Mouse (Mus musculus) heart, adult 18-20 months (tissue): ENCODE results near the gene Csta1. TPM values are rescaled to one million over a fixed set of nuclear protein-coding genes. Genes with fewer than 3 reads are reported as not detected.
"Not testable (repeated sequence)": the region's sequence is repeated elsewhere in the genome, so short reads cannot be mapped to it uniquely, and the experiment has no call there.

ENCODE experiments used
- DNase-seq, 2 experiments: peaks; one replicate each; pipeline ENCODE4 v3.0.0; 2021 to 2022; ENCODE audit warnings: mixed read lengths in 1 of 2
- long read RNA-seq, 2 experiments: library from polyadenylated mRNA; stranded (forward); transcript quantifications; one replicate each; pipeline ENCODE4 v2.0.0; 2021
- total RNA-seq, 2 experiments: library from RNA; stranded (reverse); gene quantifications; 2 replicates each; pipeline ENCODE4 v1.2.3; 2021

Csta1 gene
- not detected for total RNA-seq
- long read RNA-seq, experiment 1 = 0 reads
- long read RNA-seq, experiment 2 = 0 reads

DNA sequence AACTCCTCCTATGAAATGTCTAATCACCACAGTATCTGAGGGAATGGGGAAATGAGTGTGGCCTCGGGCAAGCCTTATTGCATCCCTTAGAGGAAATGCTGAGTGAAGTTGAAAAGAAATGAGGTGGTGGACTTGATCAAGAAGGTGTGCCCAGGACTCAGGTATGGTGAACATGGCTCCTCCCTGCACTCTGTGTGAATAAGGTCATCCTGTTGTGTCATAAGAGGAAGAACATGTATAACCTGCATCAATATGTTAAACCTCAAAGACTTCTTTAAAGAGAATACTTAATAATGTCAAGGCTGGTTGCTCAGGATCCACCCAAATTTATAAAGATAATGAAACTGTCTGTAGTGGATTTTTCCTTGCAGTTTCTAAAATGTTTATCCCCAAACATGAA lies at the start of gene Csta1:
Gene Csta1, minus strand, starts transcription at position 101 of the 400 bp plus-strand sequence.
- no peak for DNase-seq

DNA sequence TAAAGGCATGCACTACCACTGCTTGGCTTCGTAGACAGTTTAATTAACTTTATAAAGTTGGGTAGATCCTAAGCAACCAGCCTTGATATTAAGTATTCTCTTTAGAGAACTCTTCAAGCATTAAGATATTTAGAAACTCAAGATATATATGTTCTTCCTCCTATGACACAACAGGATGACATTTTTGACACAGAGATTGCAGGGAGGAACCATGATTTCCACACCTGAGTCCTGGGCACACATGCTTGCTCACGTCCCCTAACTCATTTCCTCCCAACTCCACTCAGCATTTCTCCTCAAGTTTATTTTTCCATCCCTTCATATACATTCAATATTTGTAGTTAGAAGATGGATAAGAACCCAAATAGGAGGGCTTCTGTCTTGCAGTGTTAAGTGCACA lies 48.9 kb upstream of the Csta1 start:
- DNase-seq = no peak

DNA sequence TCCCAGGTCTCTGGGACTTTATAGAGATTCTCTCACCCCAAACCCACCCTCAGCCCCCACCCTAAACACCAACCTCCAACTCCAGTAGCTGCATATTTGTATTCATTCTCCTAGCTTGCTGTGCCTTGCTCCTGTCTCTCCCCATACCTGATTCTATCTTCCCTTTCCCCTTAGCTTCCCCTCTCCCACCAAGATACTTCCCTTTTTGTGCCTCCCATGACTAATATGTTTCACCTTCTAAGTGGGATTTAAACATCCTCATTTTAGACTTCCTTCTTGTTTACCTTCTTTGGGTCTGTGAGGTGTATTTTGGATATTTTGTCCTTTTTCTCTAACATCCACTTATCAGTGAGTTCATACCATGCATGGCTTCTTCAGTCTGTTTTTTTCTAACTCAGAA lies 45.1 kb upstream of the Csta1 start:
- no peak for DNase-seq

DNA sequence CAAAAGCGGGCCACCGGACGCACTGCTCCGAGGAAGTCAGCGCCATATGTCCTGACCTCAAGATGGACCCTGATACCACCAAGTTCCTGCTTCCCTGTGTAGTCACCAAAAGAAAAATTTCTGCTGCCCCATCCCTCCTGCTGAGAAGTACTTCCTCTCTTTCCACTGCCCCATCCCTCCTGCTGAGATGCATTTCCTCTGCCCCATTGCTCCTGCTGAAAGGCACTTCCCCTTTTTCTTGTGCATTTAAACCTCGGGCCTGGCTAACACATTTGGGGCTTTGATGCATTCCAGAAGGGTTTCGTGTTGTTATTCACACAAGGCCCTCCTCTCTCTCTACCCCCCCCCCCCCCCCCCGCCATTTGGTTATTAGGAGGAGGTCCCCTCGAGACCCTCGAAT lies 36.8 kb upstream of the Csta1 start:
- DNase-seq = not testable (repeated sequence)

DNA sequence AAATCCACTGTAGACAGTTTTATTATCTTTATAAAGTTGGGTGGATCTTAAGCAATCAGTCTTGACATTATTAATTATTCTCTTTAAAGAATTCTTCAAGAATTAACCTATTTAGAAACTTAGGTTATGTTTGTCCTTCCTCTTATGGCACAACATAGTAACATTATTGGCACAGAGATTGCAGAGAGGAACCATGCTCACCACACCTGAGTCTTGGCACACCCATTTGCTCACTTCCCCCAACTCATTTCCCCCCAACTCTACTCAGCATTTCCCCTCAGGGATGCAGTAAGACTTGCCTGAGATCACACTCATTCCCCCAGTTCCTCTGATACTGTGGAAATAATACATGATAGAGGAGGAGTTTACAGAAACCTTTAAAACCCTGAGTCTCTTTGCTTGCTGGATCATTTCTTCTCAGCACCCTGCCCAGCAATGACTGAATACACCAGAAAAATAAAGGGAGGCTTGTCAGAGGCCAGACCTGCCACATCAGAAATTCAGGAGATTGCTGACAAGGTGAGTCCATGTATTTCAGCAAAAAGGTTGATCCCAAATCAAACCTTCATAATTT lies 25.4 kb upstream of the Csta1 start, which contains the start of gene Stfa2l1:
Gene Stfa2l1, plus strand, starts transcription at position 410 of the 574 bp plus-strand sequence.
- no peak for DNase-seq

DNA sequence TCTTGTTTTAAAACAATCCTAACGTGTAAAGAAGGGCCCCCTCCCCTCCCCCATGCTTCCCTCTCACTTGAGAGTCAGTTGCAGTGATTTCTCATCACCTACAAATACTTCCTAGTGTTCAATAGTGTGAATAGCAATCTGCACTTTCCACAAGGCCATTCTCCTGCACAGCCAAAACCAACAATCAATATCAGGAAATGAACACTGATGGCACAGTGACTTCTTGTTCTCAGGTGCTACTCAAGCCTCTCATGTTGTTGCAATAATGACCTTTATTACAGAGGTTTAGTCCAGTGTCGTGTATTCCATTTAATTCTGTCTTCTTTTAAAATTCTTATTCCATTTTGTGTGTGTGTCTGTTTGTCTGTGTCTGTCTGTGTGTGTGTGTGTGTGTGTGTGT lies 7.2 kb upstream of the Csta1 start:
- DNase-seq = no peak

DNA sequence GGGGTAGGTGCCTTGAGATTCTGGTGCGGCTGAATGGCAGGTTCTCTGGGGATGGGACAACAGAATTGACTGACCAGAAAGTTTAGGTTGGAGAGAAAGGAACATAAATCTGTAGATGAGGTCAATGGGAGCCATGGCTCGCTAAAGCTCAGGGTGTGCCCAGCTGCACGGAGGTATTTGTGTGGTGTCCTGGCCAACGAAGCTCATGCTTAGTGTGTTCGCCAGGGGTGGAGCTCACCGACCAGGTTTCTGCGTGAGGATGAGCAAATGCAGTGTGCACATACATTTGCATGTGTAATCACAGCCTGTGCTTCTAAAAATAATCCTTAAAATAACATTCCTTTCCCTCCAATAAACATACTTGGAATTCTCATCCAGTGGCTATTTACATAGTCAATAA lies 2.9 kb downstream of the Csta1 start:
- DNase-seq = no peak

DNA sequence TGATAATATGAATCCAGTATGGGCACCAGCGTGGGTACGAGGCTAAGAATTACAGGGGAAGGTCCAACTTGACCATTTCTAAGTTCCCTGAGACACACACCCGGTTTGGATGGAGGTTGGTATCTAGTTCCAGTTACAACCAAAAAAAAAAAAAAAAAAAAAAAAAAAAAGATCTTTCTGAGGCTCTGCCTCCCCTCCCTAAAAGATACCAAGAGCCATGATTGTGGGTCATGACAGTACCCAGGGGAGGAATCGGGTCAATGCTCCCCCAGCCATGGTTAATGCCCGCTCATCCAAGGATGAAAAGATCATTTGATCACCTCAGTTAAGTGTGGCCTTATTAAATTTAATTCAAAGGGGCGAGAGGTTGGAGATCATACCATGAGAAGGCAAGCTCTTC lies 15.3 kb downstream of the Csta1 start:
- DNase-seq = not testable (repeated sequence)

DNA sequence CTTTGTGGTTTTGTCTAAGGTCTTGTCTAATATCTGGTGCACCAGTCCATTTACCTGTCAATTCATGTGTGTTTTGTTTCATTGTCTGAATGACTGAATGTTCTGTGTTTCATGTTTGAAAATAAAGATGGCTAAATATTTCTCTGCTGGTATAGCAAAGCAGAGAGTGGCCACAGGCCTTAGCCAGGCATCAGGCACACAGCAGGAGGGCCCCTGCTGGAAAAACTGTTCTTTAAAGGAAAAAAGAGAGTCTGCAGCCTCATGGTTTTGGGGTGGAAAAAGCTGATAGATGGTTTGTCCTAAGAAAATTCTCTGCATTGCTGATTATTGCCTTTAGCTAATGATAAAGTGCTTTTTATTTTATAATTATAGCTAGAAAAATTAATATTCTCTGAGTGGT lies 19.6 kb downstream of the Csta1 start:
- not testable (repeated sequence) for DNase-seq

DNA sequence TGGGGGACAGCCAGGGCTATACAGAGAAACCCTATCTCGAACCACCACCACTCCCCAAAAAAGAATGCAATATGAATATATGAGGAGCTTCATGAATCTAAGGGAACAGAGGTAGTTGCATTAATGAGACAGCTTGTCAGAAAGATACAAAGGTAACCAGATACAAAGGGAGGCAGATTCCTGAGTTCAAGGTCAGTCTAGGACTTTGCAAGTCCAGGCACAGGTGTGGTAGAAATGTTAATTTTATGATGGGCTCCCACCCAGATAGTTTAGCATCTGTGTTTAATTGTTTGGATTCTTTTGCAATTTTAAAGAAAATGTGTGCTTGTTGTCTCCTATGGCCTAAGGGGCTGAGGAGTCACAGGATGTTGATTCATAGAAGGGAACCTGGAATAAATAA lies 28.8 kb downstream of the Csta1 start:
- DNase-seq = no peak

DNA sequence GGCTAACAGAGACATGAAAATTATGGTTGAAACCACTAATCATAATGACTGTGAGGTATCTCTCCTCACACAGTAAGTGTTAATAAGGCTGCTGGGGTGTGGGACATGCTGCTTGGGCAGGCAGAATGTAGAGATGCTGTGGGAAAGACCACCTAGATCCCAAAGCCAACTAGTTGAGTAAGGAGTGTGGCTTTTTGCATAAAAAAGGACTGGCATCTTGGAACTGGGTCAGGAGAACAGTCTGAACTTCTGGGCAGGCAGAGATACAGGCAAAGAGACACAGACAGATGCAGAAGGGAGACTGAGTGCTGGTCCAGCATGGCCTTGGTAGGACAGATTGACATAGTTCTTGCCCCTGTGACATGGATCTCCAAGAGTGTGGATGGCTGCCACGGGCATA lies 29.5 kb downstream of the Csta1 start:
- DNase-seq = no peak

DNA sequence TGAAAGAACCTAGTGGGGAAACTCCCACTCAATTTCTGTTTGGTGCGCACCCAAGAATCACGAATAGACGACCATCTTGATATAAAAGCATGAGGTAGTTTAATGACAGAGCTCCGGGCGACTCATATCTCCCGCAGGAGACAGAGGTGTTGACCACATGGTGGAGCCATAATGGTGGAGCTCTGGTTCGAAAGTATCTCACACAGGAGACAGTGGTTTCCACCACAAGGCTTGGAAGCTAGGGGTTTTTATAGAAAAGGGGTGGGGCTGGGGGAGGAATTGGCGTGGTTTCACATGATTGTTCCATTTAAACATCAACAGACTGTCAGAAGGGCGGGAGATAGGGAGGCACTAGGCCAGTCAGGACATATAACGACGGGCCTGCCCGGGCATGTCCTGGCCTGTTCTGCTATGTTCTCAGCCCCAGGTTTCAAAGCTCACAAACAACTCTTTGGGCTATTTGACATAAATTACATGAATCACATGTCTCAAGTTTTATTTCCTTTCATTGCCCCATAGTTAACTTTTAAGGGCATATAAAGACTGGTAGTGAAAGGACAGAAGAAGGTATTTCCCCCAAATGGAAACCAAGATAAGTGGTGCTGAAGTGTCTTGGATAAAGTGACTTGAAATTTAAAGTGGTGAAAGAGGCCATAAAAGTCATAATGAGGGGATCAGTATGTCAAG lies 33.1 kb downstream of the Csta1 start:
- not testable (repeated sequence) for DNase-seq

DNA sequence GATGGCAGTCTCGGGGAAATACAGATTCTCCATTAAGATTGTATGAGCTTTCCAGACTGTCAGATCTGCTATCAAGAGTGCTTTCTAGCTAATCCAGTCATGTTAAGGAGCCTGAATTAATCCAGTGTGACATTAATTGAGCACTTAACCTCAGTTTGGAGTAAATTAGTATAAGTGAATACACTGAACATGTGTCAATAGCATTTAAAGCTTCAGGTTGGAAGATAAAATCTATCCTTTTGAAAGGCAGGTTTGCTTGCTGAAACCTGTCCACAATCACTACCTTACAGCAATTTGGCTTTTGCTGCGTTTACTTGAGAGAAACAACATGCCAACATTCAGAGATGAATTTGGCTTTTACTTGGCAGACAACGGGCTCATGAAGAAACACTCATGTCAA lies 37.0 kb downstream of the Csta1 start:
- no peak for DNase-seq

DNA sequence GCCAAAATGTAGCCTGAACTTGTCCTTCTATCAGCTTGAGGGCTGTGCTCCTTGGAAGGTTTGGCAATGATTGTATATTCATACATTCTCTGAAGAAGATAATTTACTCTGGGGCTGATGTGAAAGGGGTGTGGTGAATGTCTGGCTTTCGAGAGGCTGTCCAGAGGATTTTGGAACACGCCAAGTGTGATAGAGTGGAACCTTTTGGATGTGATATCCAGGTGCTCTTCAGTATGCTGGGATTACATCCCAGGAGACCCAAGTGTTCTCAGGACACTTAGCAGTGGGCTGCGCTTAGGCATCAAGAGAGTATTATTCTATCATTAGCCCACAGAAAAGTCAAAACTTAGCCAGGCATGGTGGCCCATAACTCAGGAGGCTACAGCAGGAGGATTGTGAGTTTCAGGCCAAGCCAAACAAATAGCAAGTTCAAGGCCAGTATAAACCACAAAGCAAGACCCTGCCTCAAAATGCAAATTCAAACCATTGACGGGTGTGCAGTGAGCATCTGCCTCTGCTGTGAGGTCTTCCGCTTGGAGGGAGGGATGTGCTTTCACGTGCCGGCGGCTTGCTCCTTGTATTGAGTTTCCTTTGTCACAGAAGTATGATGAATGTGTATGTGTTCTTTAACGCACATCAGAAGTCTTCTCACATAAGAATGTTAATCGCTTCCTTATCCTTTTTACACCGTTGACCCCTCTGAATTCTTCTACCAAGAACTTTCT lies 40.1 kb downstream of the Csta1 start:
- DNase-seq = no peak

DNA sequence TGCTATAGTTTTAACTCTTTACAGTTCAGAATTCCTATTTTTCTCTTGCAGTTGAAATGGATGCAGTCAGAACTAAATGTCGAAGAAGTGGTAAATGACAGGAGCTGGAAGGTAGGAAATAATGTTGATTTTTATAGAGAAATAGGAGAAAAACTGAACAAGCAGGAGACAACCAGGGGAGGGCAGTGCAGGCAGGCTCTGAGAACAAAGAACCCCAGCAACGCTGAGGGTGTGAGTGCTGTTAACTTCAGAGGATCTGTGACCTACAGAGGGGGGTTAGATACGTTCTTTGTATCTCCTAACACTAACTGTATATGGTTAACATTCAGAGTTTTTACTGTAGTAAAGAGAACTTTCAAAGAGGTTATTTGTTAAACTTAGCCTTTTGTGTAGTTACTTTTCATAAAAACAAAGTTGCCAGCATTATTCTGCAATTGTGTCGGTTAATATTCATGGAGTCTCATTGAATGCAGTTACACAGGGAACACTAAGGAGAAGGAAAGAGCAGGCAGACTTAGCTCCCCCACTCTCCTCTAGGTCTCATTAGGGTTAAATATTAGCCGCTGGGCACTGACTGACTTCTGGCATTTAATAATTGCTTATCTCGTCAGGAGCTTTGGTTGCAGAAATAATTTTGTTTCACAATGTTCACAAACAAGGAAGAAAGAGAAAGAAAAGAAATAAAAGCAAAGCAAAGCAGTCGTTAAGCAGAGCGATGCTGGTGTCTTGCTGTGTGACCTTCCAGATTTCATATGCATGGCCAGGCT lies 41.0 kb downstream of the Csta1 start:
- no peak for DNase-seq

DNA sequence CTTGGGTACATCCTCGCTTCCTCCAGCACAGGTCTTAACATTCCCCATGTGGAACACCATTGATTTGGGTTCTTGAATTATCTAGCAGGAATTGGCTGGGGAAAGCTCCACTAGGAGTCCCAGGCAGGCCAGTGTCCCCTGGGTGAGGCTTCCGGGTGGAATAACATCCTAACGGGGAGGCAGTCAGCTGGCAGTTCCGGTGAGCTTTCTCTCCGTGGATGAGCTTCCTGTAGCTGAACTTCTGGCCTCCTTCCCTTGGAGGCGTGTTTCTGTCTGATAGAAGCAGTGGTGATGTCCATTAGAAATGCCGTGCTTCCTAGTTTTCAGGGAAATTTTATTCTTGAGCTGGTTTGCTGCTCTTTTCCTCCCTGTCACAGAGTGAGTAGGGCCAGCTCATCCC lies 42.0 kb downstream of the Csta1 start:
- peak; percentile 18 to 35 for DNase-seq

DNA sequence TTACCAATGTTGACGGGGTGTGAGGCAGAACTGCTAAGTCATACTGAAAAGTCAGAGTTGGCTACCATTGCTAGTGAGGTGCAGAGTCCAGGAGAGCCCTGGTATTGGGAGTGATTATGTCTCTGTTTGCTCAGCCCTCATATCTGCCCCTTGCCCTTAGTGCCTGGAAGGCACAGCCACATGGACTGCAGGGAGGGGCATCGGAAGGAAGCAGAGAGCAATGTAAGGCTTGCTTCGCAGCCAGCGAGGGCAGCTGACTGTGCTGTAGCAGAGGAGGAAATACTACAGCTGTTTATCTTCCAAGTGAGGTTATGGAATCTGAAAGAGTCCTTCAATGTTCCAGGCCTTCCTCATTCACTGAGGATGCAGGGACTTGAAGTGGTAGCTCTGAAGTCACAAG lies 43.2 kb downstream of the Csta1 start:
- DNase-seq = no peak

DNA sequence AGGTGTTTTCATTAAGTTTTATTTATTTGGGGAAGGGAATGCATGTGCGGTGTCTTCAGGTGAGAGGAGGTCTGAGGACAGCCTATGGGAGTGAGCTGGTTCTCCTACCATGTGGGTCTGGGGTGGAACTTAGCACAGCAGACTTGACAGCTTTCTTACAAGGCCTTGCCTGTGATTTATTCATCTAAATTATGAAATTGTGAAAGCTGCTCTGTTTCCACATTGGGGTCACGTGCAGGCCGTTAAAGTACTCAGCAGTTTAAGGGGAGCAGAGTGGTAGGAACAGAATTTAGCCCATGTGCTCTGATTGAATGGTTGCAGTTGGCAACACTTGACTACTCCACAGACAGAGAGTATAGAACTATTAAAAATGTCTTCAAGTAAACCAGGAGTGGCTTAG lies 51.1 kb downstream of the Csta1 start:
- DNase-seq = no peak

DNA sequence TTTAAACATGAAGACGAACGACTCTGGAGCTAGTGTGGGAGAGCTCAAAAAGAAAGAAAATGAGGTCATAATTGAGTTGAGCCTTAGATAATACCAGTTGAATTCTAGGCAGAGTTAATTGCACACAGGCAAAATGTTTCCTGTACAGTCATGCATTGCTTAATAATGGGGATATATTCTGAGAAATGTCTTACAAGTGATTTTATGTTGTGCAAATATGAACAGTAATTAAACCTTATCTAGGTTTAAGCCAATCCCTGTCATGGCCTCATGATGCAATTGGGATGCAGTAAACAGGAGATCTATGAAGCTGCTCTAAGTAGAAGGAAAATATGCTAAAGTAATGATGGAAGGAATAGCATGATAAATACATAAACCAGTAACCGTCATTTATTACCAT lies 56.3 kb downstream of the Csta1 start:
- no peak for DNase-seq

DNA sequence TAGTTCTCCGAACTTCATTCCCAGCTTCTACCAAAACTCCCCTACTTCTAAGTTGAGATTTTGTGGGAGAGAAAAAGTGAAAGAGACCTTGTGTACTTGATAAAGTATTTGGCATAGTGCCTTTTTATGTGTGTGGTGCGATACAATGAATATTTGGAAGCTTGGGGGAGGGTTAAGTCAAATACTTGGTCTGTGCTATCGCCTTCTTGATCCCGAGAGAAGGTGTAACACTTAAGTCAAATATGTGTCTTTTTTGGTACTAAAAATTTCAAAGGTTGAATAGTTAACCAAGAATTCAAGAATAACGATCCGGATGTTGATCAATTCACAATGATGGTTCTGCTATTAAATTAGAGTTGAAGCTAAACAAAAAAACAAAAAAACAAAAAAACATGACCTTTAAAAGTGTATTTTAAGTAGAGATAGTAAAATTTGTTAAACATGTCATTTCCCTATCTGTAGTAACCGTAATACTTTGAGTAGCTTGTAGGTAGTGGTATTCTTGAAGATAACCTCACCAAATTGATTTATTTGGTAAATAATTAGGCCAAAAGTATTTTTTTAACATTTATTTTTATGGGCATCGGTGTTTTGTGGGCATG lies 58.5 kb downstream of the Csta1 start:
- no peak for DNase-seq

DNA sequence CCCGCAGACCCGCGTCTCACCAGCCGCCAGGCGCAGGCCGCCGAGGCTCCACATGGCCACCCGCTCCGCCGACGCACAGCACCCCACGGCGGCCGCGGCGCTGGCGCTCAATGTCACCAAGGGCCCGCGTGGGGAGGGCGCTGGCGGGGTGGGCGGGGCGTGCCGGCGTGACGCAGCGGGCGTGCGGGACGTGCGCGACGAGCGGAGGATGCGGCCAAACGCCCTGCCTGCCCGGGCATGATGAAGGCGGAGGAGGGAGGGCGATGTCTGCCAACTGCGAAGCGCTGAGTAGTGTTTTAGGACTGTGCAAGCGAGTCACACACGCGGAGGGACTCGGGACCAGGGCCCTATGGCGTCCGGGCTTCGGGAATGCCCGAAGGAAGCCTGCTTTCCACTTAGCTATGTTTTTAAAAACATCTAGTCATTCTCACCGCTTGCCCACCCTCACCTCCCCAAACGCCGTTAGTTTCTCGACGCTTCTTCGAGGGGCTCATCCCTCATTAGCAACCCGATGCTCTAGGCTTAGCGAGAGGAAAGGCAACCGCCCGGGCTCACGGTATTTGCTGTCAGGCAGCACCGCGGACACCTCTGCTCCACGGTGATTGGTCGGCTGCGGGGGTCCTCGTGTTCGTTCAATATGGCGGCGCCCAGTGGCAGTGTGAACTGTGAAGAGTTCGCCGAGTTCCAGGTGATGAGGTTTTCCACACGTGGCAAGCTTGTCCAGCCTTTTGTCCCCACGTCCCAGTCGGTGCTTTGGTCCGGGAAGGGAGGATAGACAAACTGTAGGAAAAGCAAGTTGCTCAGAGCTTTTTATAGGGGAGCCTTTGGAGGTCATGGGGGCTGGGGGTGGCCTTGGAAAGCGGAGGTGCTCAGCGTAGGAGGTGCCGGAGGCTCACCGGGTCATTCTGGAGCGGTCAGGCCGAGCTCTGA lies 59.3 kb downstream of the Csta1 start, which contains the start of the genes Fam162a and Ccdc58:
Gene Fam162a, minus strand, starts transcription at position 145 of the 930 bp plus-strand sequence.
Gene Ccdc58, plus strand, starts transcription at position 236 of the 930 bp plus-strand sequence.
- DNase-seq = peak; percentile 93 to 96
